Mouse (Mus musculus): ENCODE data around the gene Exph5.

DNA sequence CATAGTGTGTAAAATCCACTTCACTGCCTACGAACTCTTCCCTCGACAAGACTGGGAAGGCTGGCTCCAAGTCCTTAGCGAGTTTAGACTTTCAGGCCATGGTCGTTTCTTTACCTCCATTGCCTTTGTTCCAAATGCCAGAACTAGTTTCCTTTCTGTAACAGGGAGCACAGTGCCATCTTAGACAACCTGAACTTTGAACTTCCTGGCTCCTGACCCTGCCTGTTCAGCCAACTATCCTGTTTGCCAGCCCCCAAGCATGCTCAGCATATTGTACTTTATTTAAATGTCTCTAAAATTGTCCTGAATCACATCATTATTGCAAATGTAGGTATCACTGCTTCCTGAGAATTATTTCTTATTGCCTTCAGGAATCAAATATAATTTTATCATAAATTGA is 32.0 kb downstream of the Exph5 start:
- no peak for TF ChIP-seq POLR2A (IDR thresholded peaks at IDR 0.05; ENCODE audit: low read depth, low read length)
- no peak for TF ChIP-seq CTCF (conservative IDR thresholded peaks at IDR 0.05; ENCODE audit: insufficient read depth, insufficient read length, low read depth, low read length)

Measured in kidney, adult 2 months (tissue).